Mouse (Mus musculus) layer of hippocampus, postnatal 10 days (tissue): Measurements from ENCODE around the gene Tmem235. TPM values are rescaled to one million over a fixed set of nuclear protein-coding genes. Genes with fewer than 3 reads are reported as not detected.

Source experiments
- DNase-seq, 2 experiments: peaks; one replicate each; pipeline ENCODE4 v3.0.0; 2021; ENCODE audit warnings: low spot score in 2 of 2
- total RNA-seq, 2 experiments: library from RNA; stranded (reverse); gene quantifications; 2 replicates each; pipeline ENCODE4 v1.2.3; 2021

Gene Tmem235
- total RNA-seq, 2 experiments from 2014 or later, result 0.25 TPM; not detected in 1

DNA sequence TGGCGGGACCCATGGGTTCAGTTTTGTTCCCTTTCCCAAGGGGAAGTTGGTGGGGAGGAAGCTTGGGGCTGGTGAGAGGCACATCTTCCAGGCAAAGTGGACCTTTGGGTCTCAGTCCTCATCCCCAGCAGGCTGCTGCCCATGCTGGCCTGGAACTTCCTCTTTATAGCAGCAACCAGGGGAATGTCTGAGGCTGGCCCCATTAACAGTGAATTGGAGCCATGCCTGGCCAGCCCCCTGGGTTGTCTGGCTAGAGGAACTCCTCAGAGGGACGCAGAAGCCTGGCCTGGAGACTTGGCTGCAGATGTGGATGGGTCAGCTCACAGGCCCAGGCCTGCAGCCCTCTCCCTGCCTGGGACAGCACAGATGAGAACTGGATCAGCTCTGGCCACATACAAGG, 4.3 kb downstream of the Tmem235 start:
- DNase-seq, result no peak

DNA sequence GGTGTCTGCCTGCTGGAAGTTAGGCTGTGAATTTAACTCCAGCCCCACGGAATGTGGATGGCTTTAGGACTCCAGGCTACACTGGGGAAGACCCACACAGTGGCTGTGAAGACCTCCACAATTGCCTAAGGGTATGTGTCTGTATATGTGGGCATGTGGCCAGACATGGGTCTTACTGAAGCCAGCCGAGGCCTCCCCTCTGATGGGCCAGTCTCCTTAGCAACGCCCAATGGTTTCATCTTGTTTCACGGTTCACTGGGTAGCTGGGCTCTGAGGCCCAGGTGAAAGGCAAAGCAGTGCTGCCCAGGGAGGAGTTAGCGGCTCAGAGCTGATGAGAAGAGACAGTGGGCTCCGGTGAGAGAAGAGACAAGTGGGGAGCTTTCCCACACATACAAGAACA, 5.4 kb downstream of the Tmem235 start:
- DNase-seq, result no peak

DNA sequence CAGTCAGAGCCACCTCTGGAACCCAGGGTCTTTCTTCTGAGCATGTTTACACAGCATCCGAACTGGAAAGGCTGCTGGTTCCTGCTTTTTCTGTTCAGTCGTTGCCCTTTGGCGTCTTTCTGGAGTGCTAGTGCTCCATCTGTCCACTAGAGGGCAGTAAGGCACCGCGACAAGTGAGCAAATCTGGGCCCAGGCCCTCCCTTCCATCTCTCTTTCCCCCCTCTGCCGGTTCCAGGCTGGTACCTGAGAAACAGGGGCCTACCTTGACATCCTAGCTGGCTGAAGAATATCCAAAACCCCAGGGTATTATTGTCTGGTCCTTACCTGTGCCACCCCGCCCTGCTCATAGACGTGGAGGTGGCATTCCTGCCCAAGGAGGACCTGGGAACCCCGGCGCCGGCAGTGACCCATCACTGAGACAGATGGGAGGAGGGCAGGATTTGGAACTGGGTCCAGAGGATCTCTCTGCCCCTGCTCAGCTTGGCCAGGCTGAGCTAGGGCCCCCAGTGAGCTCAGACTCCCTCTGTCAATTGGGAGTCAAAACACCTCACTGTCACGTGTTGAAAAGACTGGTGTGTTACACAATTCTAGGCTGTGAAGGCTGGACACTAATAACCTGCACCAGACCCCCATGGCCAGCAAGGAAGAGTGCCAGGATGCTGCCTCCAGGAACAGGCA, 10.3 kb downstream of the Tmem235 start:
- DNase-seq, result peak; percentile 82 to 86

DNA sequence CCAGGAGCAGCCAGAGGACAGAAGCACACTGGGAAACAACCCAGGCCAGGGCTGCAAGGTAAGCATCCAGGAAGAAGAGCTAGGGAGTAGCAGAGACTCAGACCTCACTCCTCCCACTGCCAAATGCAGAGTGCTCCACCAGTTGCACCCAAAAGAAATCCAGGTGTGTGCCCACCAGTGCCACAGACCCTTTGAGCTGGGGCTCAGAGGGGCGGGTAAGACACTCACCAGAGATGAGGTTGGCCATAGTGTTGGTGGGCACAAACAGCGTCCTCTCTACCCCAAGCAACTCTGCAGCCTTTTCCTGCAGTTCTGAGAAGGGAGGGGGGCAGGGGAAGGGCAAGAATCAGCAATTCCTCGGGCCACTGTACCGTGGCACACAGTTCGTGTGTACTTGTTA, 10.8 kb downstream of the Tmem235 start:
- DNase-seq, result no peak

DNA sequence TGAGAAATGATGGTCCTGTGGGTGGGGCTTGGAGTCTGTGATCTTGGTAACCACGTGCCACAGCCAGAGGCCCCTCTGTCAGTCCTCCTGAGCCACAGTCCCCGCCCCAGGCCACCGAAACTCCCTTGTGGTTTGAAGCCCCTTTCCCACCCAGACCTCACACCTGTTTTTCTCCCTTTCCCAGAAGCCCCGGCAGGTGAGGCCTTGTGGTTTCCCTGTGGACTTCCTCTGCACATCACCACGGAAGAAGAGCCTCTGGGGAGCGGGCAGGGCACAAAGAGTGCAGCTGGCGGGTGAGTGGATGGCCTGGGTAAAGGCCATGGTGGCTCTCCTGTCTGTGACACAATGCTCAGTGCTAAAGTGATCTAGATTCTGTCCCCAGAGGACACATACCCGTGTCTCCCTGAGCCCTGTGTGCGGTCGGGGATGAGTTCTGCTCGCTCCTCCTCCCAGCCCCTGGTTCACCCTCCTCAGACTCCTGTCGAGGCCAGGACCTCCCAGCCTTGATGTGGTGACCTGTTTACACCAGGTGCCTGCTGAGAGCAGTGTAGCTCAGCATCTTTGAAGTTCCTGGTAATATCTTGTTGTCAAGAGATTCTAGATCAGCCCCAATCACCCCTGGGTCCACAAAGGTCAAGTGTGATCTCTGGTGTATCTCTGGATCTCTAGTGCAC, 11.5 kb downstream of the Tmem235 start:
- DNase-seq, result no peak

DNA sequence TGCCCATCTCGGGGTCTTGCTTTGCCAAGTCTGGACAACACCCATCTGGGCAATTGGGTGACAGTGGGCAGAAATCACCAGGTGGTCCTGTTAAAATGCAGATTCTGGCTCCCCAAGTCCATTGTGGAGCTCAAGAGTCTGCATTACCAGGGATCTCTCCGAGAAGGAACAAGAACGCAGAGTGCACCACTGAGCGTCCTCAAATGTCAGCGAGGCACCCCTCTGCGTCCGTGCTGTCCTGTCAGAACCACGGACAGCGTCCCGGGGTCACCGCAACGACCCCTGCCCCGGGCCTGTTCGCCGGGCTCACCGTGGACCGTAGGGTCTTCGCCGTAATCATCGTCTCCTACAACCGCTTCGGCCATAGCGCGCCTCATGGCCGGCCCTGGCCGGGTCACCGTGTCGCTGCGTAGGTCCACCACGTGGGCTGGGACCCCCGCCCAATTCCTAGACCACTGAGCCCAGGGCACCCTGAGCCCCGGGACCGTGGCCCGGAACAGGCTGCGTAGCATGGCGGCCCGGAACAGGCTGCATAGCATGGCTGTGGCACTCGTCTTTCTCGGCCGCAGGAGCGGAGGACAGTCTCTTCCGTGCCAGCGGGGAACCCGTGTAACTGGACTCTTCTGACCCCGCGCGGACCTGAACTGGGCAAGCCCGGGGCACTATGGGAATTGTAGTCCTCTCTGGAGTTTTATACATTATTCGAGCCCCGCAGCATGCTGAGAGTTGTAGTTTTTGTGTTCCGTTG, 12.5 kb downstream of the Tmem235 start, which contains the start of gene Tha1:
TSS of gene Tha1 (minus strand) at position 621 of the 748 bp plus-strand sequence.
- DNase-seq, result peak; percentile 68 to 76

DNA sequence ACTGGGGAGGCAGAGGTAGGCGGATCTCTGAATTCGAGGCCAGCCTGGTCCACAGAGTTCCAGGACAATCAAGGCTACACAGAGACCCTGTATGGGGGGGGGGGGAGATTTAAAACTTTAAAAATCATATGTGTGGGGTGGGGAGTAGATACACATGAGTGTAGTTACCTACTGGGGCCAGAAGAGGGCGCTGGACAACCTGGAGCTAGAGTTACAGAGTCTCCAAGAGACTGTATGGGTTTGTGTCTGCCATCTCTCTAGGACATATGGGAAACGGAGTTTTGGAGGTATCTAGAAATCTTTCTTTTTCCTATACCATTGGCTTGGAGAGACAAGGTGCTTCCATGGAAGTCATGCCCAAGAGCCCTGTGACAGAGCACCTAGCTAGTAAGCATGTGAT, 13.9 kb downstream of the Tmem235 start:
- DNase-seq, result no peak

DNA sequence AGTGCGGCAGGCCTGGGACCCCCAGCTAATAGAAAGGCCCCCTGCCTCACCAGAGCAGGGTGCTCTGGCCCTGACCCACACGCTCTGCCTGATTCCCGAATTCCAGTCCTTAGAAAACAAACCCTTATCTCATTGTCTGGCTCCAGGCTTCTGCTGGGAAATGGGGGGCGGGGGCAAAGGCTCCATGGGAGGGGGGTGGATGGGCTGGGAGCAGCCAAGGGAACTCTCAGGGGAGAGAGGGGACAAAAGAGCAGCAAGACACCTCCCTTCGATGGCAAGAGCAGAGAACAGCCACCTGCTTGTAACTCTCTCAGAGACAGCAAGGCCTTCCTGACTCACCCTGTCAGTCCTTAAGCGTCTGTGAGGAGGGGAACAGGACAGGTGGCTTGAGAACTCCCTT, 15.1 kb downstream of the Tmem235 start:
- DNase-seq, result no peak

DNA sequence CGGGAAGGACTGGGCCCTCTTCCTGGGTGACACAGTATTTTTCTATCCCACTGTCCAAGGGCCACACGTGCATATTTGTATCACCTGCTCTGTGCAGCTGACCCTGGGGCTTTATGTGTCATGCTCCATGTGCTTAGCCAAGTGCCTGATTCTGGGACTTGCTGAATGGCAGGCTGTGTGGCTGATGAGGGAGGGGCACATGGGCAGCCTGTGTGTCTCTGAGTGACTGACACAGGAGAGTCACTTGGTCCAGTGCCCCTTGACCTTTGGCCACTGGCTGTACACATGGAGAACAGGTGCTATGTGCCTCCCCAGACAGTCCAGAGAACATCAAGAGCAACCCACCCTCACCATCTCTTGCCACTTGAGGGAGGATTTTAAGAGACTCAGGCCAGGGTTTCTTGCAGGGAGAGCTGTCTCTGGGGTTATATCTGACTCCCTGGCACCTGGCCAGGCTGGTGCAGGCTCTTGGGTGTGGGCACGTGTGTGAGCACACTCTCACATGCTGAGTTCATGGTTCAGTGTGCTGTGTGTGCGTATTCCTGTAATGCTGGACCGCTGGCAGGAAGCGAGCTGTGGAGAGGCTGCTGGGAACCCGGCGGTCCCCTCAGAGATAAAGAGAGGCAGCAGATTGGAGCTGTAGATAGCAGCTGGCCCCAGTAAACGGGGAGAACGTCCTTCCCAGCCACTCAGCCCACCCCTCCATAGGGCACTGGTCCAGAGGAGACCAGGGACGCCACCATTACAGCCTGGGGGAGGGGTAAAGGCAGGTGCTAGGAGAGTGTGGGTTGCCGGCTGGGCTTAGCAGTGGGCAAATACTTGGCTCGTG, 17.6 kb downstream of the Tmem235 start:
- peak; percentile 59 to 63 for DNase-seq

DNA sequence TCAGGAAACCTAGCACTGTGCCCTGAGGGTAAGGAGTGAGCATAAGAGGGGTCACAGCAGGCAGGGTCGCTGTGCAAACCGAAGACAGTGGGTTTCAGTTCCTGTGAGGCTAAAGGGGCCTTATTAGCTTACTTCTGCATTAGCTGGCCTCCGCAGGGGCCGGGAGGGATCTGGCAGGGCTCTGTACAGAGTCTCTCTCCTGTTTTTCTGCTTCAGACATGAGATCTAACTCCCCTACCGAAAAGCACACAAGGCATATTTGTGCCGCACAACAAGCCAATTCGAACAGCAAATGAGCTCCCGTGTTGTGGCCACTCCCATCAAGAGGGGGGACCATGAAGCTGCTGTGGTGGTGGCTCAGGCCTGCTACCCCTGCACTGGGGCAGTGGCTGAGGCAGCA, 18.3 kb downstream of the Tmem235 start:
- peak in 1 of 2 experiments; percentile 44 for DNase-seq

DNA sequence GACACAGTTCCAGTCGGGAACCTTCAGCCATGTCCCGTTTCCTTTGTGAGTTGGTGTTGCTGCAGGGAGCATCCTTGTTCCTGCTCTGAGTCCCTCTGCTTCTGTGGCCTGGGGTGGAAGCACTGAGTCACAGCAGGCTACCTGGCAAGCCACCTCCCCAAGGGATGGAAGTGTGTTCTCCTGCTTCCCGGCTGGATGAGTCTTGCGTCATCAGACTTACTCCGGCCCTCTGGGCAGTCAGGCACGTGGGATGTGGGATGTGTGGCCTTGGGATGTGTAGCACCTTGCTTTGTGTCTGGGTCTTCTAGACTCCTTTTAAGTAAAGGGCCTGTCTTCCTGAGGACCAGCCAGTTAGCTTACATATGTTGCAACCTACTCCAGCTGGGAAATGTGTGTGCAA, 19.1 kb downstream of the Tmem235 start:
- DNase-seq, result no peak

DNA sequence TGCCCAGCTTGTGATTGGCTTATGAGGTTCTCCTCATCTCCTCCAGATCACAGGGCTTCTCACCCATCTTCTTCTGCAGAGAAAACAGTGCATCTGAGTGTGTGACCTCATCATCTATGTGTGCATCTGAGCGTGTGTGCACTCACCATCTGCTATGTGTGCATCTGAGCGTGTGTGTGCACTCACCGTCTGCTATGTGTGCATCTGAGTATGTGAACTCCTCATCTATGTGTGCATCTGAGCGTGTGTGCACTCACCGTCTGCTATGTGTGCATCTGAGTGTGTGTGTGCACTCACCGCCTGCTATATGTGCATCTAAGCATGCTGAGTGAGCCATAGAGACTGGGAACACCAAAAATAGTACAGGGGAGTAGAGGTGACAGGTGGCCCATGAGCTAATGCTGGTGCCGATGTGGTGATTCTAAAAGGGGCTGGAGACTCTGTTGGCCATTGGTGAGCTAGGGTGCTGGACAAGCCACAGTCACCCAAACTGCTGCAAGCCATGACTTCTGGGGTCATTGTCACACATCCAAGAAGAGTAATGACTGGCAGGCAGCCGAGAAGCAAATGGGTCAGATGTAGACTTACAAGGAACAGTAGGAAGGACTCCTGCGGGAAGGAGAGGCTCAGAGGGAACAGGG, 19.9 kb downstream of the Tmem235 start:
- no peak for DNase-seq

DNA sequence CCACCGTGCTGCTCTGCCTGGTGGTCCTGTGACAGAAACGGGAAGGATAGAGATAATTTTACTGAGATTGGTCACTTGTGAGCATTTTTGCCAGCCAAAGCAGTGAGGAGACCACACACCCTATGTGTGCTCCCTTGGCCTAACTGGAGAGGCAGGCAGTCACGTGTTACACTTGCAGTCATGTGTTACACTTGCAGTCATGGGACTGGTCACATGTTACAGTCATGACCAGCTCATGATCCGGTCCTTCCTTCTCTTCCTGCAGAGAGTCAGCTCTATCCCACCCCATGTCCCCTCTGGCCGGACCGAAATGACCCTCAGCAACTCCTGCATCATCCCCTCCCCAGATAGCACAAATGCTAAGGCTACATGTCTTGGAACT, 20.4 kb downstream of the Tmem235 start:
- no peak for DNase-seq

DNA sequence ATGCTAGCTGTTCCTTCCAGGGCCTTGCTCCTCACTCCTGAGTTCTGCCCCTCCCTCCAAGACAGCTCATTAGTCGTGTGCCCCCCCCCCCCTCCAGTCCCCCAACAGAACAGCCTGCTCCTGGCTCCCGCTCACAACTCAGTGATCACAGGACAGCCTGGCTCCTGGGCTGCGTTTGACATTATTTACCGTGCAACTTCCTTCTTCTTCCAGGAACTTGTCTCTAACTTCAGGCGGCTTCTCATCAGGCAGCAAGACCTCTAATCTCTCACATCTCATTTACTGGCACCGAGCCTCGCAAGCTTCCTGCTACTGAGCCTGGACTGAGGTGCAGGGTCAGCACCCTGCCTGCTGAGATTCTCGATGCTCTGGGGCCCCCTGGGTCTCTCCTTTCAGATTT, 21.2 kb downstream of the Tmem235 start:
- DNase-seq, result no peak

DNA sequence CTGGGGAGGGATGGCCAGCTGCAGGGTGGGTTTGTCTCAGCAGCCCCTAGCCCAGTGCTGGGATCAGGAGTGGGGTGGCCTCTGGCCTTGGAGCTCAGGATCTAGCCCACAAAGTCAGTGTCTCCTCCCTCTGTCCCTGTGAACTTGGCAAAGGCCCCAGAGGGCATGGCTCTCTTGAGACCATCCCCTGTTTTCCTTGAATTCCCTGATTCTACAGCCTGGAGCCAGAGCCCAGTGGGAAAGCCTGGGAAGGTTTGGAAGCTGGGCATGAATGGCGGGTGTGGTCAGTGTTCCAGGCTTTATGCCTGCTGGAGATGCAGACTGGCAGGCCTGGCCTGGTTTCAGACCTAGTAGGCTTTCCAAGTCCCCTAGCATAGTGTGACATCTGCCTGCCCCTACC, 21.7 kb downstream of the Tmem235 start:
- no peak for DNase-seq

DNA sequence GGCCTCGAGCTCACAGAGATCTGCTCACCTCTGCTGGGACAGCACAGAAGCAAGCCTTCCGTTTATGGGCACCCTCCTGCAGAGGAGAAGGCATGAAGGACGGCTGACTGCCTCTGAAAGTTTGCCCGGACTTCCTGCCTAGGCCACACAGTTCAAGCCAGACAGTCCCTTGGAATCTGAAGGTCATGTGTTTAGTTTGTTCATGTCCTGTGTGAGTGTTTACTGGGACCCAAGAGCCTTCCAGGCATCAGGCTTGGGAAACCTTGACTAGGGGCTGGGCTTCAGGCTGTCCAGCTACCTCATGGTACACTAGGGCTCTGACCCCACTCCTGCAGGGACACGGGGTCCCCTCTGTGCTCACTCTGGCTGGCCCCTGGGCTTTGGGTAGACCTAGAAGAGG, 25.4 kb downstream of the Tmem235 start:
- no peak for DNase-seq

DNA sequence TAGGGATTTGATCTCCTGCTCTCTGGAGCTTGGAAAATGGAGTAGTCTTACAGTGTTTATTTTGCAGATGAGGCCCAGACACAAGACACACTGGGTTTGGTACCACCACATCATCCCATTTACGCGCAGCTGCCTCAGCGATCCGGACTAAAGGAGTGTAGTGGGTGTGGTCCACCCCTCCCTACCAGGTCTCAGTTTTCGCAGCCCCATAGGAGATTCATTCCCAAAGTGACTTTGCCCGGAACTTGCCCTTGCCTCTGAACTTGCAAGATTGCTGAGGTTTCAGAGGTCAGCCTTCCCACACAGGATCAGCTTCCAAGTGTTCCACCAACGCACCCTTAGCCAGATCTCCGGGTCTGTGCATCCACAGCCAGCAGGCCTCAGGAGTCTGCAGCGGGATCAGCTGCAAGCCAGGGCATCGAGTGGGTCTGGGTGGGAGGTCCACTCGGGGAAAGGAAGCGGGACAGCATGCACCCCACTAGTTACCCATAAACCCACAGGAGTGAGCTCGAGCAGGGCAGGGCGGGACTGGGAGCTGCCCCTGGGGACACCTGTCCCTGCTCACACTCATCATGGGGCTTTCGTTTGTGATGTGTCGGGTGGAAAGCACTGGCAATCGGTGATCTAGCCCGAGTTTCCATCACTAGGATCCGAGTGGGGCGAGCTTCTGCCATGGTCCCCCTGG, 27.8 kb downstream of the Tmem235 start:
- DNase-seq, result no peak

DNA sequence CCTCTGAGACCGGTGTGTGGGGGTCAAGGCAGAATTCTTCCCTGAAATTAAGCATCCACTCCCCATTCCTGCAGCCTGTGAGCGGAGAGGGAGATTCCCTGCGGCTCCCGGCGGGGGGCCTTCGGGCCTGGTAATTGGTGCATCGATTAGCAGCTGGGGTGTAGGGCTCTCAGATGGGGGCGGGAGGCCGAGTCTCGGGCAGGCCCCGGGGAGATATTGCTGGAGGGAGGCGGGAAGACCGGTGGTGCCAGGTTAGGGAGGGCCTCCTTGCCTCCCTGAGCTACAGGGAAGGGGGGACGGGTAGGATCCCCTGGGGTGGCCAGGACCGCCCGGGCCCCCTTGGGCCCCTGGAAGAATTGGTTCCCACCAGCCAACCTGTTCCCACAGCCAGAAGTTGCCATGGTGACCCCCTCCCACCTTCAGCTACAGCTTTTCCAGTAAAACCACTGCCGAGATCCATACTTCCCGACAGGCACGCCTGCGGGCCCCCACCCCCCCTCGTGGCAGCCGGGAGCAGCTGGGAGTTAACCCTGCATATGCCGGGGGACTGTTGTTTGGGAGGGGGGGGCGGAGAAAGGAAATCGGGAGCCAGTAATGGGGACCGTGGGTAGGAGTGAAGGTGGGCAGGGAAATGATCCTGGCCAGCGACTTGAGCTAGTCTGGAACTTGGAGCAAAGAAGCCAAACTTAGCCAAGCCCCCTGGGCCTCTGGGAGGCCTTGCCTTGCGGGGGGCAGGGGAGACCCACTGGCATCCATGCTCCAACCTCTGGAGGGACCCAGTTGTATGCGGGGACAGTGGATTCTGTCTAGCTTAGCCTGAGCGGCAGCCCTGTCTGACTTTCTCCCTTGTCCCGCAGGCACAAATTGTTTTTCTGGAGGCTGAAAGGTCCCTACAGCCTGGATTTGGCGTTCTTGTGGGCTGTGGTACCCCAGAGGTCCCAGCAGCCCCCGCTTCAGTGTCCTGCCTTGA, 28.6 kb downstream of the Tmem235 start:
- no peak for DNase-seq

DNA sequence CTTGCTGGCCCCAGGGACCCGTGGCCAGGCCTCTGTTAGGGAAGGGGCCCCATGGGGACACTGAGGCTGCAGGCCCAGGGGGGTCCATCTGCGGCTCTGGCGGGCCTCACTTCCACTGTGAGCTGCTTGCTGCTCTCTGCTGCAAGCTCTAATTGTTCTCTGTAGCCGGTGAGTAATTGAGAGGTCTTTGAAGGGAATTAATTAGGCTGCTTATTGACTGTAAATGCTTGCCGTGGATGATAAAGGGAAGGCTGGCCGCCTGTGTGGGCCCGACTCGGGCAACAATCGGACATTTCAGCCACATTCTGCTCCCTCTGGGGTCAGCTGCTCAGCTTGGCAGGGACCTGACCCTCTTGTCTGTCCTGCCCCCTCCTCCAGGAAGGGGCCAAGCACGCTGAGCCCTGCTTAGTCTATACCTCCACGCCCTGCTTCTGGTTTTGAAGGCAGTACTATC, 29.4 kb downstream of the Tmem235 start:
- DNase-seq, result no peak
